Mouse (Mus musculus) cerebellum, adult 2 months (tissue): ENCODE results near the gene Ctnnbl1.

Experiments
- CTCF ChIP-seq: fragments of 200-500 bp; IDR thresholded peaks from 2 replicates; pipeline ENCODE4 v1.5.1; 2011; ENCODE audit warnings: low read depth, mild to moderate bottlenecking, control low read depth, low read length, moderate library complexity, borderline replicate concordance; ENCODE audit not compliant: insufficient read depth
- POLR2A ChIP-seq: fragments of 200-500 bp; IDR thresholded peaks from 2 replicates; pipeline ENCODE4 v1.6.1; 2011; ENCODE audit warnings: low read length, control low read depth, borderline replicate concordance; ENCODE audit not compliant: insufficient read depth

DNA sequence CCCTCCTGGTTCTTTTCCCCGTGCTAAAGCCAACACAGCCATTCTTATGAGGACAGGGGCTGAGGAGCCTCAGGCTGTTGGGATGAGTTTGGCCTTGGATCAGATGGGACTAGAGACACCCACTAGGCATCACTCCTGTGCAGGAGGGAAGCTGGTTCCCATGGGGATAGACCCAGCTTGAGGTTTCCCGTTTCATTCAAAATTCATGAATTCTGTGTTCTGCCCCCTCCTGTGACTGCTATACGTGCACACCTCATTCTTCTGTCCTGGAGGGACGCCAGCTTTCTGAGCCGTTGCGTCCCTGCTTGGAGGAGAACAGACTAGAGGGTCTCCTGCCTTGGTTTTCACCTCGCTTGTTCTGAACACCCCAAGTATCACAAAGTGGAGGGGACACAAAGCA is 189.3 kb downstream of the Ctnnbl1 start:
- TF ChIP-seq POLR2A (no peak), CTCF (no peak)
